Mouse (Mus musculus) heart, embryonic 10.5 days (tissue): ENCODE data around the gene Thrsp. TPM values are rescaled to one million over a fixed set of nuclear protein-coding genes. Genes with fewer than 3 reads are reported as not detected.

Source experiments
- DNase-seq: peaks from one replicate; pipeline ENCODE4 v3.0.0-alpha.2; 2017; ENCODE audit warnings: low spot score
- H3K27ac ChIP-seq: fragments of 300-500 bp; sonication (generic); 2 replicates; pipeline ENCODE4 v1.5.1; 2016; ENCODE audit warnings: mild to moderate bottlenecking
- H3K27me3 ChIP-seq: fragments of 300-500 bp; sonication (generic); 2 replicates; pipeline ENCODE4 v1.6.1; 2016; ENCODE audit warnings: mild to moderate bottlenecking; ENCODE audit not compliant: poor library complexity, insufficient read depth, severe bottlenecking
- H3K36me3 ChIP-seq: fragments of 300-500 bp; sonication (generic); 2 replicates; pipeline ENCODE4 v1.6.1; 2016; ENCODE audit warnings: mild to moderate bottlenecking, moderate library complexity
- H3K4me1 ChIP-seq: fragments of 300-500 bp; sonication (generic); 2 replicates; pipeline ENCODE4 v1.6.1; 2016; ENCODE audit warnings: mild to moderate bottlenecking
- H3K4me3 ChIP-seq: fragments of 300-500 bp; sonication (generic); 2 replicates; pipeline ENCODE4 v1.5.1; 2016; ENCODE audit warnings: mild to moderate bottlenecking, moderate library complexity
- H3K9me3 ChIP-seq: fragments of 300-500 bp; sonication (generic); 2 replicates; pipeline ENCODE4 v1.6.1; 2016; ENCODE audit warnings: mild to moderate bottlenecking, moderate library complexity
- WGBS: fragments of 180-500 bp; shearing (Covaris S2); methylation state at CpG from one replicate; pipeline ENCODE4 v1.1.7; 2016; 5-methylcytosine and 5-hydroxymethylcytosine counted together
- polyA plus RNA-seq: library from polyadenylated mRNA; unstranded; fragments of >200 nt; fragmentation: Nextera tagmentation; extraction: Ambion mirVana; gene quantifications from 2 replicates; pipeline ENCODE4 v1.2.1, GENCODE M21; 2016

Gene Thrsp
- polyA plus RNA-seq, 1 experiment from 2014 or later: 0.43 TPM

- H3K27me3 ChIP-seq: no peaks in the 10 kb centered on the region
- H3K27ac ChIP-seq: no peak overlapping the region
- H3K36me3 ChIP-seq: peaks cover 21% of the 10 kb centered on the region
- H3K9me3 ChIP-seq: no peaks in the 10 kb centered on the region
- WGBS: 91% methylated on average over 1 of the region's 1 CpGs
- DNase-seq: no peak
- H3K4me1 ChIP-seq: peaks cover 20% of the 10 kb centered on the region
- H3K4me3 ChIP-seq: no peak overlapping the region
These were observed 3.5 kb downstream of the Thrsp start for GRCm38 (mm10) chr7:97413981-97414380.

GRCm38 (mm10) chr7:97411575-97411974 lies 6.0 kb downstream of the Thrsp start:
- WGBS: 72% methylated on average over 3 of the region's 3 CpGs
- Histone ChIP-seq H3K4me1 (peaks cover 5% of the 10 kb centered on the region), H3K36me3 (peaks cover 41% of the 10 kb centered on the region), H3K27me3 (no peaks in the 10 kb centered on the region), H3K4me3 (no peak overlapping the region), H3K9me3 (no peaks in the 10 kb centered on the region), H3K27ac (no peak overlapping the region)
- DNase-seq: no peak

- Histone ChIP-seq H3K4me3 (no peak overlapping the region), H3K36me3 (peaks cover 41% of the 10 kb centered on the region), H3K27me3 (no peaks in the 10 kb centered on the region), H3K27ac (no peak overlapping the region), H3K4me1 (peaks cover 5% of the 10 kb centered on the region), H3K9me3 (no peaks in the 10 kb centered on the region)
- no peak for DNase-seq
- 91% methylated on average over 2 of the region's 2 CpGs for WGBS
These were observed 6.4 kb downstream of the Thrsp start for GRCm38 (mm10) chr7:97411106-97411505.

GRCm38 (mm10) chr7:97407145-97407544 lies 10.4 kb downstream of the Thrsp start:
- Histone ChIP-seq H3K27me3 (no peaks in the 10 kb centered on the region), H3K27ac (no peak overlapping the region), H3K4me3 (no peak overlapping the region), H3K36me3 (peaks cover 62% of the 10 kb centered on the region), H3K9me3 (no peaks in the 10 kb centered on the region), H3K4me1 (no peaks in the 10 kb centered on the region)
- 92% methylated on average over 10 of the region's 10 CpGs for WGBS
- DNase-seq: no peak

- DNase-seq: peak; percentile 92
- peak within 1 kb of the TSS; percentile 96 for H3K27ac ChIP-seq
- H3K4me3 ChIP-seq: peak within 1 kb of the TSS; percentile 86
- peaks cover 23% of the 10 kb centered on the region for H3K36me3 ChIP-seq
- no peaks in the 10 kb centered on the region for H3K9me3 ChIP-seq
- H3K27me3 ChIP-seq: no peaks in the 10 kb centered on the region
- WGBS: under 1% methylated on average over 54 of the region's 54 CpGs
- H3K4me1 ChIP-seq: peaks cover 17% of the 10 kb centered on the region
These were observed 17.4 kb downstream of the Thrsp start, which contains the start of gene Ndufc2 for GRCm38 (mm10) chr7:97399960-97400715. Gene Ndufc2, plus strand, starts transcription at chr7:97400003.

GRCm38 (mm10) chr7:97398943-97399342 lies 18.6 kb downstream of the Thrsp start:
- no peaks in the 10 kb centered on the region for H3K9me3 ChIP-seq
- no peaks in the 10 kb centered on the region for H3K27me3 ChIP-seq
- peaks cover 17% of the 10 kb centered on the region for H3K4me1 ChIP-seq
- H3K27ac ChIP-seq: no peak overlapping the region
- H3K36me3 ChIP-seq: peaks cover 22% of the 10 kb centered on the region
- no peak overlapping the region for H3K4me3 ChIP-seq
- no peak for DNase-seq
- WGBS: 92% methylated on average over 6 of the region's 6 CpGs

- no peak for DNase-seq
- Histone ChIP-seq H3K36me3 (peaks cover 39% of the 10 kb centered on the region), H3K27ac (no peak overlapping the region), H3K4me3 (no peak overlapping the region), H3K9me3 (no peaks in the 10 kb centered on the region), H3K27me3 (no peaks in the 10 kb centered on the region), H3K4me1 (peaks cover 2% of the 10 kb centered on the region; the same call in 1 of the 2 replicates)
- 65% methylated on average over 2 of the region's 2 CpGs for WGBS
These were observed 23.2 kb downstream of the Thrsp start for GRCm38 (mm10) chr7:97394375-97394774.

GRCm38 (mm10) chr7:97392079-97392445 lies 25.5 kb downstream of the Thrsp start:
- H3K9me3 ChIP-seq: no peaks in the 10 kb centered on the region
- no peak overlapping the region for H3K27ac ChIP-seq
- H3K4me3 ChIP-seq: no peak overlapping the region
- 96% methylated on average over 6 of the region's 6 CpGs for WGBS
- H3K27me3 ChIP-seq: no peaks in the 10 kb centered on the region
- no peaks in the 10 kb centered on the region for H3K4me1 ChIP-seq
- peaks cover 63% of the 10 kb centered on the region for H3K36me3 ChIP-seq
- no peak for DNase-seq

GRCm38 (mm10) chr7:97391293-97392078 lies 26.0 kb downstream of the Thrsp start:
- no peaks in the 10 kb centered on the region for H3K27me3 ChIP-seq
- no peaks in the 10 kb centered on the region for H3K4me1 ChIP-seq
- WGBS: 85% methylated on average over 13 of the region's 13 CpGs
- no peak overlapping the region for H3K4me3 ChIP-seq
- no peak overlapping the region for H3K27ac ChIP-seq
- peaks cover 68% of the 10 kb centered on the region for H3K36me3 ChIP-seq
- no peaks in the 10 kb centered on the region for H3K9me3 ChIP-seq
- peak; percentile 63 for DNase-seq

GRCm38 (mm10) chr7:97388541-97388940 lies 29.0 kb downstream of the Thrsp start:
- 92% methylated on average over 4 of the region's 4 CpGs for WGBS
- H3K9me3 ChIP-seq: no peaks in the 10 kb centered on the region
- no peak overlapping the region for H3K4me3 ChIP-seq
- no peak overlapping the region for H3K27ac ChIP-seq
- peak; percentile 68 for DNase-seq
- H3K4me1 ChIP-seq: no peaks in the 10 kb centered on the region
- H3K27me3 ChIP-seq: no peaks in the 10 kb centered on the region
- peaks cover 98% of the 10 kb centered on the region for H3K36me3 ChIP-seq

- peaks cover 100% of the 10 kb centered on the region for H3K36me3 ChIP-seq
- no peaks in the 10 kb centered on the region for H3K27me3 ChIP-seq
- DNase-seq: peak; percentile 39
- no peak overlapping the region for H3K4me3 ChIP-seq
- H3K27ac ChIP-seq: no peak overlapping the region
- WGBS: 92% methylated on average over 8 of the region's 8 CpGs
- no peaks in the 10 kb centered on the region for H3K9me3 ChIP-seq
- H3K4me1 ChIP-seq: no peaks in the 10 kb centered on the region
These were observed 29.9 kb downstream of the Thrsp start for GRCm38 (mm10) chr7:97387561-97388147.

- Histone ChIP-seq H3K27ac (no peak overlapping the region), H3K9me3 (no peaks in the 10 kb centered on the region), H3K27me3 (no peaks in the 10 kb centered on the region), H3K4me3 (no peak overlapping the region), H3K4me1 (no peaks in the 10 kb centered on the region), H3K36me3 (peaks cover 99% of the 10 kb centered on the region)
- peak; percentile 67 for DNase-seq
- WGBS: 92% methylated on average over 5 of the region's 5 CpGs
These were observed 30.6 kb downstream of the Thrsp start for GRCm38 (mm10) chr7:97386806-97387370.
